Mouse (Mus musculus): Measurements from ENCODE around the gene Bmpr1a. TPM values are rescaled to one million over a fixed set of nuclear protein-coding genes. Genes with fewer than 3 reads are reported as not detected.

Bmpr1a gene
- total and polyA plus RNA-seq, 2 experiments from 2014 or later, result 15.9 to 54.8 TPM

GRCm38 (mm10) chr14:34401135-34401534, 102.0 kb downstream of the Bmpr1a start:
- 54% methylated on average over 6 of the region's 6 CpGs for WGBS
- no peak overlapping the region for H3K27ac ChIP-seq (ENCODE audit: low read depth, low read length)
- no peaks in the 10 kb centered on the region for H3K4me1 ChIP-seq (ENCODE audit: insufficient read depth)
- no peak for ATAC-seq
- peak; percentile 69 for DNase-seq
- H3K9ac ChIP-seq, result no peak overlapping the region
- no peak overlapping the region for H3K4me3 ChIP-seq (ENCODE audit: low read depth, low read length)
- no peak overlapping the region for H3K4me2 ChIP-seq (ENCODE audit: low read depth)
- no peaks in the 10 kb centered on the region for H3K27me3 ChIP-seq (ENCODE audit: insufficient read depth, low read length)
- TF ChIP-seq CTCF (IDR thresholded peaks at IDR 0.05; ENCODE audit: low read depth), result peak; percentile 87
- peaks cover 10% of the 10 kb centered on the region; the same call in 1 of the 2 replicates for H3K36me3 ChIP-seq (ENCODE audit: insufficient read depth)
- no peaks in the 10 kb centered on the region for H3K9me3 ChIP-seq (ENCODE audit: low read length)

GRCm38 (mm10) chr14:34400021-34400420, 103.1 kb downstream of the Bmpr1a start:
- Histone ChIP-seq H3K27ac (ENCODE audit: low read depth, low read length) (no peak overlapping the region), H3K4me1 (ENCODE audit: insufficient read depth) (no peaks in the 10 kb centered on the region), H3K27me3 (ENCODE audit: insufficient read depth, low read length) (no peaks in the 10 kb centered on the region), H3K9ac (no peak overlapping the region), H3K4me2 (ENCODE audit: low read depth) (no peak overlapping the region), H3K36me3 (ENCODE audit: insufficient read depth) (peaks cover 8% of the 10 kb centered on the region; the same call in 1 of the 2 replicates), H3K9me3 (ENCODE audit: low read length) (no peaks in the 10 kb centered on the region), H3K4me3 (ENCODE audit: low read depth, low read length) (no peak overlapping the region)
- ATAC-seq, result no peak
- no peak for TF ChIP-seq CTCF (IDR thresholded peaks at IDR 0.05; ENCODE audit: low read depth)
- 94% methylated on average over 3 of the region's 3 CpGs for WGBS
- no peak for DNase-seq

- H3K27ac ChIP-seq (ENCODE audit: low read depth, low read length), result no peak overlapping the region
These were observed 103.8 kb downstream of the Bmpr1a start for GRCm38 (mm10) chr14:34399301-34399700.

DNA sequence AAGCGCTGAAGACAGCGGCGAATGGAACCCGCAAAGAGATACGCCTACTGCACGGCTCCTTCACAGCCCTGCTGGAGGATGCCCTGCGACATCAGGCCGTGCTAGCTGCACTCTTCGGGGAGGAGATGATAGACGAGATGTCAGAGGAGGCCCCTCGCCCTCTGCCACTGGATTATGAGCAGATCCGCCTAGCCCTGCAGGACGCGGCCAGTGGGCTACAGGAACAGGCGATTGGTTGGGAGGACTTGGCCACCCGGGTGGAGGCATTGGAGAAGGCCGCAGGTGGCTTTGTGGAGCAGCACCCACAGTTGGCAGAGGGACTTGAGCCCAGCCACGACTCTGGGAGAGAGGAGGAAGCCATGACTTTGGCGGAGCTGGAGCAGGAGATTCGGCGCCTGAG, 104.2 kb downstream of the Bmpr1a start:
- no peak overlapping the region for H3K27ac ChIP-seq (ENCODE audit: low read depth, low read length)
- no peak for TF ChIP-seq CTCF (IDR thresholded peaks at IDR 0.05; ENCODE audit: low read depth)
- H3K4me2 ChIP-seq (ENCODE audit: low read depth), result no peak overlapping the region
- WGBS, result 93% methylated on average over 21 of the region's 21 CpGs
- no peaks in the 10 kb centered on the region for H3K27me3 ChIP-seq (ENCODE audit: insufficient read depth, low read length)
- no peaks in the 10 kb centered on the region for H3K9me3 ChIP-seq (ENCODE audit: low read length)
- ATAC-seq (no peak), DNase-seq (no peak)
- peaks cover 8% of the 10 kb centered on the region; the same call in 1 of the 2 replicates for H3K36me3 ChIP-seq (ENCODE audit: insufficient read depth)
- H3K9ac ChIP-seq, result no peak overlapping the region
- H3K4me3 ChIP-seq (ENCODE audit: low read depth, low read length), result no peak overlapping the region
- no peaks in the 10 kb centered on the region for H3K4me1 ChIP-seq (ENCODE audit: insufficient read depth)

More at GRCm38 (mm10) chr14:34399301-34399700, 103.8 kb downstream of the Bmpr1a start:
- Histone ChIP-seq H3K9ac (no peak overlapping the region), H3K36me3 (ENCODE audit: insufficient read depth) (peaks cover 8% of the 10 kb centered on the region; the same call in 1 of the 2 replicates), H3K27me3 (ENCODE audit: insufficient read depth, low read length) (no peaks in the 10 kb centered on the region), H3K9me3 (ENCODE audit: low read length) (no peaks in the 10 kb centered on the region), H3K4me2 (ENCODE audit: low read depth) (no peak overlapping the region), H3K4me1 (ENCODE audit: insufficient read depth) (no peaks in the 10 kb centered on the region), H3K4me3 (ENCODE audit: low read depth, low read length) (no peak overlapping the region)
- 91% methylated on average over 6 of the region's 6 CpGs for WGBS
- no peak for ATAC-seq
- TF ChIP-seq CTCF (IDR thresholded peaks at IDR 0.05; ENCODE audit: low read depth), result no peak
- no peak for DNase-seq

DNA sequence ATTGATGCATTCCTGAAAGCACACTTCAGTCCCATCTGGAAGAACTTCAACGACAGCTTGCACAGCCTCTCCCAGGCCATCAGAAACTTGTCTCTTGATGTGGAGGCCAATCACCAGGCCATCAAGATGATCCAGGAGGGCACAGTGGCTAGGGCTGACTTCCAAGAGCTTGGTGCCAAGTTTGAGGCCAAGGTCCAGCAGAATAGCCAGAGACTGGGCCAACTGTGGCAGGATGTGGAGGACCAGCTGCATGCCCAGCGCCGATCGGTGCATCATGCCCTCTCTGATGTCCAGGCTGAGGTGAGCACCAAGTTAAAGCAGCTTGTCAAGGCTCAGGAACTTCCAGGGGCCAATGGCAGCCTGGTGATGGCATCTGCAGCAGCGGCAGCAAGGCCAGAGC, 105.3 kb downstream of the Bmpr1a start:
- WGBS, result 86% methylated on average over 5 of the region's 5 CpGs
- no peaks in the 10 kb centered on the region for H3K9me3 ChIP-seq (ENCODE audit: low read length)
- DNase-seq (no peak), ATAC-seq (no peak)
- no peaks in the 10 kb centered on the region for H3K27me3 ChIP-seq (ENCODE audit: insufficient read depth, low read length)
- peaks cover 2% of the 10 kb centered on the region; the same call in 1 of the 2 replicates for H3K36me3 ChIP-seq (ENCODE audit: insufficient read depth)
- H3K4me2 ChIP-seq (ENCODE audit: low read depth), result no peak overlapping the region
- H3K27ac ChIP-seq (ENCODE audit: low read depth, low read length), result no peak overlapping the region
- no peak overlapping the region for H3K9ac ChIP-seq
- H3K4me3 ChIP-seq (ENCODE audit: low read depth, low read length), result no peak overlapping the region
- no peak for TF ChIP-seq CTCF (IDR thresholded peaks at IDR 0.05; ENCODE audit: low read depth)
- no peaks in the 10 kb centered on the region for H3K4me1 ChIP-seq (ENCODE audit: insufficient read depth)

DNA sequence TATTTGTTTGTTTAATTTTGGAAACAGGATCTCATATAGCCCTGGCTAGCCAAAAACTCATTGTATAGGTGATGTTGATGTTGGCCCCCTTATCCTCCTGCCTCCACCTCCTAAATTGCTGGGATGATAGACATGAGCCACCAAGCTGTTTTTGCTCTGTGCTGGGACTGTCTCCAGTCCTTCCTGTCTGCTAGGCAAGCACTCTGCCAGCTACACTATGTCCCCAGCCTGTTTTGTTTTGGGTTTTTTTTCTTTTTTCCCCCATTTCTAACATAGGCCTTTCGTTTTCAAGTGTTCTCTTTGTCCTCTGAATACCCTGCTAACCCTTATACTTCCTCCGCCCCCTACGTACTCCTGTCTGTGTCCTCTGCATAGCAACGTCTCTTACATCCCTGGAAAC, 109.8 kb downstream of the Bmpr1a start:
- Histone ChIP-seq H3K4me1 (ENCODE audit: insufficient read depth) (no peaks in the 10 kb centered on the region), H3K4me3 (ENCODE audit: low read depth, low read length) (no peak overlapping the region), H3K4me2 (ENCODE audit: low read depth) (no peak overlapping the region), H3K9ac (no peak overlapping the region), H3K36me3 (ENCODE audit: insufficient read depth) (no peaks in the 10 kb centered on the region), H3K27me3 (ENCODE audit: insufficient read depth, low read length) (no peaks in the 10 kb centered on the region), H3K27ac (ENCODE audit: low read depth, low read length) (0 out of 2 replicates have a peak overlapping the region, but pooled peaks have one; percentile 2), H3K9me3 (ENCODE audit: low read length) (no peaks in the 10 kb centered on the region)
- no peak for TF ChIP-seq CTCF (IDR thresholded peaks at IDR 0.05; ENCODE audit: low read depth)
- DNase-seq, result peak; percentile 41
- 37% methylated on average over 4 of the region's 4 CpGs for WGBS
- ATAC-seq, result peak; percentile 63

DNA sequence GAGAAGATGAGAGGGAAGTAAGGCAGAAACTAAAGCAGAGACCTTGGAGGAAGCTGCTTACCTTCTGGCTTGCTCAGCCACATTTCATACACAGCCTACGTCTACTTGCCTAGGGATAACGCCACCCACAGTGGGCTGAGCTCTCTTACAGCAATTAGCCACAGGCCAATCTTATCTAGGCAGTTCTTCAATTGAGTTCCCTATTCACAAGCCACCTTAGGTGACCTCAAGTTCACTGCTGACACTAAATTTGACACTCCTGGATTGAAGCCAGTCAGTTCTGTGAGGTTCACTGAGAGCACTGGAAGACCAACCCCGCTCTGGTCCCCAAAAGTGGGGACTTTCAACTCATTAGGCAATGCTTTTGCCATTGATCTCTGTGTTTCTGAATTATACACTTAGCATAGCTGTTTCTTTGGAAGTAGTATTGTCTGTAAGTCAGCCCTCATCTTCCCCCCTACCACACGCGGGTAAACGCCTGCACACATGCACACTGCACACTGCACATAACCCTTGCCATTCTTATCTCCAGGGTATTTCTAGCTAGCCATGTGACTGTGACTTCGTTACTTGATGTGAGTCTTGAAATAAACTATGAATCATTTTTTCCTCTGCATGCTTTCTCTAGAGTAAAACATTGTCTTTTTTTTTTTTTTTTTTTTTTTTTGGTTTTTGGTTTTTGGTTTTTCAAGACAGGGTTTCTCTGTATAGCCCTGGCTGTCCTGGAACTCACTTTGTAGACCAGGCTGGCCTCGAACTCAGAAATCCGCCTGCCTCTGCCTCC, 120.0 kb downstream of the Bmpr1a start:
- TF ChIP-seq CTCF (IDR thresholded peaks at IDR 0.05; ENCODE audit: low read depth), result no peak
- no peaks in the 10 kb centered on the region for H3K4me1 ChIP-seq (ENCODE audit: insufficient read depth)
- no peak overlapping the region for H3K4me2 ChIP-seq (ENCODE audit: low read depth)
- no peak overlapping the region for H3K9ac ChIP-seq
- WGBS, result 93% methylated on average over 9 of the region's 9 CpGs
- no peak overlapping the region for H3K27ac ChIP-seq (ENCODE audit: low read depth, low read length)
- no peaks in the 10 kb centered on the region for H3K27me3 ChIP-seq (ENCODE audit: insufficient read depth, low read length)
- DNase-seq (no peak), ATAC-seq (no peak)
- H3K9me3 ChIP-seq (ENCODE audit: low read length), result no peaks in the 10 kb centered on the region
- H3K36me3 ChIP-seq (ENCODE audit: insufficient read depth), result no peaks in the 10 kb centered on the region
- no peak overlapping the region for H3K4me3 ChIP-seq (ENCODE audit: low read depth, low read length)
